8 mouse cellular contexts compared by ENCODE assay signal in genomic region chr3:87175438-87175815, GRCm38 (mm10). TPM values are rescaled to one million over a fixed set of nuclear protein-coding genes. Genes with fewer than 3 reads are reported as not detected.
A peak's percentile ranks its signal among the peaks of the same experiment; 100 is the strongest.
DNase-seq lines count a peak whose midpoint lies in the region; ATAC-seq and TF ChIP-seq lines count a peak whose summit lies in the region.

No protein-coding gene starts in this region.

- peaks cover 6% of the 10 kb centered on the region; the same call in 1 of the 2 replicates for H3K27me3 ChIP-seq in kidney, embryonic 15.5 days
- no peaks in the 10 kb centered on the region for H3K27me3 ChIP-seq in heart, postnatal 0 days (ENCODE audit: control insufficient read depth, insufficient read depth, low read length)
- no peaks in the 10 kb centered on the region for H3K27me3 ChIP-seq in stomach, embryonic 15.5 days (replicated peaks)

- TF ChIP-seq CTCF in heart, postnatal 0 days (IDR thresholded peaks at IDR 0.05; ENCODE audit: low read depth) = peak; percentile 70
- TF ChIP-seq CTCF in lung, adult 2 months (IDR thresholded peaks at IDR 0.05; ENCODE audit: insufficient read depth, low read length) = 0 out of 2 replicates have a peak, but pooled peaks have one; percentile 1

- H3K4me1 ChIP-seq in kidney, embryonic 15.5 days = peaks cover 43% of the 10 kb centered on the region
- peaks cover 15% of the 10 kb centered on the region for H3K4me1 ChIP-seq in heart, postnatal 0 days (ENCODE audit: control insufficient read depth, insufficient read depth)
- H3K4me1 ChIP-seq in lung, adult 2 months (ENCODE audit: control insufficient read depth, insufficient read depth, low read length) = 0 out of 2 replicates have a peak, but pooled peaks cover 6% of the 10 kb centered on the region
- H3K4me1 ChIP-seq in stomach, embryonic 15.5 days = peaks cover 27% of the 10 kb centered on the region

- H3K36me3 ChIP-seq in kidney, embryonic 15.5 days = no peaks in the 10 kb centered on the region
- H3K36me3 ChIP-seq in heart, postnatal 0 days (replicated peaks; ENCODE audit: control insufficient read depth, insufficient read depth, low read length) = no peaks in the 10 kb centered on the region
- no peaks in the 10 kb centered on the region for H3K36me3 ChIP-seq in stomach, embryonic 15.5 days

- no peaks in the 10 kb centered on the region for H3K9me3 ChIP-seq in kidney, embryonic 15.5 days (replicated peaks)
- H3K9me3 ChIP-seq in heart, postnatal 0 days (replicated peaks; ENCODE audit: control insufficient read depth, low read length) = no peaks in the 10 kb centered on the region
- no peaks in the 10 kb centered on the region for H3K9me3 ChIP-seq in stomach, embryonic 15.5 days

- WGBS in kidney, embryonic 15.5 days = 45% methylated on average over 3 of the region's 3 CpGs
- WGBS in heart, postnatal 0 days = 40% methylated on average over 3 of the region's 3 CpGs
- 30% methylated on average over 3 of the region's 3 CpGs for WGBS in lung, adult 2 months
- 36% methylated on average over 3 of the region's 3 CpGs for WGBS in stomach, embryonic 15.5 days

- no peak for TF ChIP-seq POLR2A in lung, adult 2 months (IDR thresholded peaks at IDR 0.05; ENCODE audit: borderline replicate concordance, extremely low read depth, low read depth, low read length)

- no peak overlapping the region for H3K9ac ChIP-seq in kidney, embryonic 15.5 days
- no peak overlapping the region for H3K9ac ChIP-seq in heart, postnatal 0 days (replicated peaks; ENCODE audit: low read depth, low read length)
- H3K9ac ChIP-seq in stomach, embryonic 15.5 days = no peak overlapping the region

- no peak for DNase-seq in kidney, postnatal 25 days
- peak; percentile 79 for DNase-seq in embryo, embryonic 10.5 days (ENCODE audit: low spot score)
- no peak for DNase-seq in heart, postnatal 0 days (ENCODE audit: low spot score)
- no peak for DNase-seq in lung, adult 2 months
- DNase-seq in cerebellum, postnatal 36 days = no peak
- no peak for DNase-seq in urinary bladder, adult 2 months (ENCODE audit: low spot score)

- peak overlapping the region; percentile 72 for H3K4me2 ChIP-seq in kidney, embryonic 15.5 days
- H3K4me2 ChIP-seq in heart, postnatal 0 days (ENCODE audit: low read depth, low read length) = peak overlapping the region; percentile 93
- peak overlapping the region; percentile 71 for H3K4me2 ChIP-seq in stomach, embryonic 15.5 days

- no peak for ATAC-seq in kidney, embryonic 15.5 days (replicated peaks; ENCODE audit: low FRiP score)
- ATAC-seq in heart, postnatal 0 days (ENCODE audit: insufficient read depth, low read depth) = no peak
- ATAC-seq in stomach, embryonic 15.5 days (ENCODE audit: insufficient read depth, low FRiP score, low read depth) = no peak

- no peak for TF ChIP-seq EP300 in heart, postnatal 0 days (IDR thresholded peaks at IDR 0.05; ENCODE audit: low read depth)

- H3K27ac ChIP-seq in kidney, embryonic 15.5 days = peak overlapping the region; percentile 88
- H3K27ac ChIP-seq in heart, postnatal 0 days (ENCODE audit: low read depth) = peak overlapping the region; percentile 66; the same call in 1 of the 2 replicates
- peak overlapping the region; percentile 89 for H3K27ac ChIP-seq in stomach, embryonic 15.5 days

- H3K4me3 ChIP-seq in kidney, embryonic 15.5 days (replicated peaks) = 0 out of 2 replicates have a peak overlapping the region, but pooled peaks have one; percentile 75
- peak overlapping the region; percentile 86 for H3K4me3 ChIP-seq in heart, postnatal 0 days (ENCODE audit: low read depth, low read length)
- H3K4me3 ChIP-seq in lung, adult 2 months (replicated peaks; ENCODE audit: extremely low read depth, low read depth, low read length) = no peak overlapping the region
- H3K4me3 ChIP-seq in stomach, embryonic 15.5 days (replicated peaks) = peak overlapping the region; percentile 67; the same call in 1 of the 2 replicates

RNA-seq across cellular contexts. Expression of gene Kirrel, which starts 0.9 kb away (rescaled TPM):
- polyA plus RNA-seq in kidney, embryonic 15.5 days (2015; fragmentation: Nextera tagmentation; extraction: Ambion mirVana) = 17.2 and 18.5 TPM in 2 replicates
- total RNA-seq in heart, postnatal 0 days (2014; rRNA removed; ENCODE audit: low replicate concordance) = 13.9 and 23.2 TPM in 2 replicates
- 2.6 and 3.5 TPM in 2 replicates for polyA plus RNA-seq in heart, postnatal 0 days (2015; fragmentation: Nextera tagmentation; extraction: Ambion mirVana)
- 10.5 and 14.4 TPM in 2 replicates for polyA plus RNA-seq in lung, adult 2 months (2012; rRNA removed)
- 13.9 and 15.2 TPM in 2 replicates for polyA plus RNA-seq in stomach, embryonic 15.5 days (2015; fragmentation: Nextera tagmentation; extraction: Ambion mirVana)
- 23.5 and 23.6 TPM in 2 replicates for polyA plus RNA-seq in urinary bladder, adult 2 months (2012; rRNA removed)
